Mouse (Mus musculus) CH12.LX (cell line): Measurements from ENCODE around the gene Slu7. TPM values are rescaled to one million over a fixed set of nuclear protein-coding genes. Genes with fewer than 3 reads are reported as not detected.

Experiments
- DNase-seq: peaks from one replicate; pipeline ENCODE4 v3.0.0-alpha.2; 2013; ENCODE audit errors: extremely low read depth
- H3K27ac ChIP-seq: 2 replicates; pipeline ENCODE4 v1.5.1; 2012; ENCODE audit warnings: low read depth, mild to moderate bottlenecking, control low read depth, moderate library complexity; ENCODE audit not compliant: insufficient read depth
- H3K27me3 ChIP-seq: replicated peaks from 2 replicates; pipeline ENCODE3; 2012; ENCODE audit warnings: inconsistent platforms
- H3K36me3 ChIP-seq, 2 experiments: replicated peaks in 1 of 2; 2 replicates each; pipeline versions ENCODE3 to v1.6.1; 2012; ENCODE audit warnings: inconsistent platforms in 1 of 2, low read length in 1 of 2, mild to moderate bottlenecking in 1 of 2, mixed read lengths in 1 of 2, moderate library complexity in 1 of 2; ENCODE audit not compliant: control insufficient read depth in 1 of 2, insufficient read depth in 1 of 2
- H3K4me1 ChIP-seq, 2 experiments: 2 replicates each; pipeline ENCODE4 v1.6.1; 2012; ENCODE audit warnings: inconsistent platforms in 1 of 2, moderate library complexity in 1 of 2; ENCODE audit not compliant: insufficient read depth in 2 of 2, control insufficient read depth in 1 of 2
- H3K4me2 ChIP-seq: 2 replicates; pipeline ENCODE4 v1.6.1; 2012; ENCODE audit warnings: low read depth, mild to moderate bottlenecking, control low read depth; ENCODE audit not compliant: poor library complexity, insufficient read depth, severe bottlenecking
- H3K4me3 ChIP-seq, 3 experiments: fragments of 150-350 bp in 1 of 3; sonication (generic) in 1 of 3; replicated peaks in 1 of 3; 2 replicates each; pipeline versions ENCODE3 to v1.5.1; 2011 to 2012; ENCODE audit warnings: low read depth in 2 of 3, low read length in 2 of 3, mild to moderate bottlenecking in 2 of 3, moderate library complexity in 2 of 3, control low read depth in 1 of 3, improper control_type of control experiment in 1 of 3, inconsistent platforms in 1 of 3, mixed read lengths in 1 of 3; ENCODE audit not compliant: poor library complexity in 1 of 3
- H3K79me2 ChIP-seq: replicated peaks from 2 replicates; pipeline ENCODE4 v1.6.1; 2012; ENCODE audit warnings: mild to moderate bottlenecking, moderate library complexity; ENCODE audit not compliant: control insufficient read depth, poor library complexity, insufficient read depth, severe bottlenecking; ENCODE audit errors: extremely low read depth
- H3K9ac ChIP-seq: 2 replicates; pipeline ENCODE4 v1.6.1; 2012; ENCODE audit warnings: low read depth, mild to moderate bottlenecking, control low read depth, moderate library complexity; ENCODE audit not compliant: insufficient read depth
- H3K9me3 ChIP-seq: replicated peaks from 2 replicates; pipeline ENCODE3; 2012; ENCODE audit warnings: low read length, inconsistent platforms, mixed read lengths
- BHLHE40 ChIP-seq: IDR thresholded peaks from 2 replicates; pipeline ENCODE4 v1.6.1; 2011; ENCODE audit warnings: mild to moderate bottlenecking, low read depth, low read length, improper control_type of control experiment
- CTCF ChIP-seq, 2 experiments: IDR thresholded peaks in 1 of 2; conservative IDR thresholded peaks in 1 of 2; 2 replicates each; pipeline ENCODE4 v1.5.1; 2011 to 2012; ENCODE audit warnings: low read depth in 2 of 2, low read length in 2 of 2, improper control_type of control experiment in 1 of 2, inconsistent platforms in 1 of 2, mild to moderate bottlenecking in 1 of 2, moderate library complexity in 1 of 2
- EP300 ChIP-seq: IDR thresholded peaks from 2 replicates; pipeline ENCODE4 v1.6.1; 2011; ENCODE audit warnings: low read length, improper control_type of control experiment
- ETS1 ChIP-seq: conservative IDR thresholded peaks from 2 replicates; pipeline ENCODE4 v1.6.1; 2012; ENCODE audit warnings: low read depth, mild to moderate bottlenecking, inconsistent platforms, low read length, improper control_type of control experiment, moderate library complexity
- IRF4 ChIP-seq: IDR thresholded peaks from 2 replicates; pipeline ENCODE4 v1.6.1; 2014; ENCODE audit warnings: low read depth, mild to moderate bottlenecking, inconsistent platforms, low read length, improper control_type of control experiment
- JUND ChIP-seq: conservative IDR thresholded peaks from 2 replicates; pipeline ENCODE4 v1.6.1; 2011; ENCODE audit warnings: low read depth, low read length, improper control_type of control experiment
- MAFK ChIP-seq: IDR thresholded peaks from 2 replicates; pipeline ENCODE4 v1.6.1; 2011; ENCODE audit warnings: low read length, improper control_type of control experiment; ENCODE audit not compliant: insufficient replicate concordance
- MAX ChIP-seq: IDR thresholded peaks from 2 replicates; pipeline ENCODE4 v1.6.1; 2011; ENCODE audit warnings: low read length, improper control_type of control experiment
- MEF2A ChIP-seq: IDR thresholded peaks from 2 replicates; pipeline ENCODE4 v1.6.1; 2014; ENCODE audit warnings: low read depth, mild to moderate bottlenecking, inconsistent platforms, low read length, improper control_type of control experiment, borderline replicate concordance
- MXI1 ChIP-seq: IDR thresholded peaks from 2 replicates; pipeline ENCODE4 v1.6.1; 2011; ENCODE audit warnings: mild to moderate bottlenecking, low read depth, low read length, improper control_type of control experiment
- MYC ChIP-seq: IDR thresholded peaks from 2 replicates; pipeline ENCODE4 v1.6.1; 2011; ENCODE audit warnings: low read depth, mild to moderate bottlenecking, improper control_type of control experiment, low read length
- NELFE ChIP-seq: IDR thresholded peaks from 2 replicates; pipeline ENCODE4 v1.6.1; 2011; ENCODE audit warnings: low read depth, low read length, improper control_type of control experiment
- NRF1 ChIP-seq: IDR thresholded peaks from 2 replicates; pipeline ENCODE4 v1.6.1; 2014; ENCODE audit warnings: low read depth, mild to moderate bottlenecking, inconsistent platforms, low read length, improper control_type of control experiment, moderate library complexity
- POLR2A ChIP-seq: IDR thresholded peaks from 2 replicates; pipeline ENCODE4 v1.6.1; 2011; ENCODE audit warnings: low read depth, mild to moderate bottlenecking, improper control_type of control experiment, low read length
- POLR2AphosphoS2 ChIP-seq: IDR thresholded peaks from 2 replicates; pipeline ENCODE4 v1.6.1; 2011; ENCODE audit warnings: low read depth, low read length, improper control_type of control experiment
- RAD21 ChIP-seq: IDR thresholded peaks from 2 replicates; pipeline ENCODE4 v1.6.1; 2011; ENCODE audit warnings: low read depth, mild to moderate bottlenecking, low read length, improper control_type of control experiment, moderate library complexity
- SIN3A ChIP-seq: IDR thresholded peaks from 2 replicates; pipeline ENCODE4 v1.6.1; 2012; ENCODE audit warnings: low read length, improper control_type of control experiment, inconsistent platforms
- SMC3 ChIP-seq: IDR thresholded peaks from 2 replicates; pipeline ENCODE4 v1.6.1; 2011; ENCODE audit warnings: low read depth, low read length, improper control_type of control experiment
- ZKSCAN1 ChIP-seq: IDR thresholded peaks from 2 replicates; pipeline ENCODE4 v1.6.1; 2012; ENCODE audit warnings: low read depth, inconsistent platforms, low read length, improper control_type of control experiment, borderline replicate concordance
- dilution Hi-C: fragments of 300-500 bp; cut with MboI; formaldehyde crosslinking; loops from 2 replicates; pipeline ENCODE4 v1.14.3; 2020; ENCODE audit warnings: low sequenced_read_pairs; ENCODE audit not compliant: extremely low pct_unique_long_range_greater_than_20kb, extremely low pct_ligation_motif_present
- in situ Hi-C: fragments of 300-500 bp; cut with MboI; formaldehyde crosslinking; loops from 3 replicates; pipeline ENCODE4 v1.14.3; 2019; ENCODE audit warnings: low sequenced_read_pairs, low pct_ligation_motif_present, low pct_unique_long_range_greater_than_20kb, mixed read lengths
- polyA plus RNA-seq: library from polyadenylated mRNA; unstranded; fragments of >175 nt; gene quantifications from 2 replicates; pipeline ENCODE4 v1.2.1, GENCODE M21; 2012; ENCODE audit warnings: low read depth; ENCODE audit not compliant: insufficient read length
- total RNA-seq, 2 experiments: library from RNA; depleted of rRNA; stranded (reverse); fragments of 300-350 nt in 1 of 2; fragments of >200 nt in 1 of 2; gene quantifications; 2 replicates each; pipeline ENCODE4 v1.2.3; 2012 to 2014

Slu7 gene
- total and polyA plus RNA-seq, 3 experiments: 41.6 to 66.8 (median 60.3) TPM

DNA sequence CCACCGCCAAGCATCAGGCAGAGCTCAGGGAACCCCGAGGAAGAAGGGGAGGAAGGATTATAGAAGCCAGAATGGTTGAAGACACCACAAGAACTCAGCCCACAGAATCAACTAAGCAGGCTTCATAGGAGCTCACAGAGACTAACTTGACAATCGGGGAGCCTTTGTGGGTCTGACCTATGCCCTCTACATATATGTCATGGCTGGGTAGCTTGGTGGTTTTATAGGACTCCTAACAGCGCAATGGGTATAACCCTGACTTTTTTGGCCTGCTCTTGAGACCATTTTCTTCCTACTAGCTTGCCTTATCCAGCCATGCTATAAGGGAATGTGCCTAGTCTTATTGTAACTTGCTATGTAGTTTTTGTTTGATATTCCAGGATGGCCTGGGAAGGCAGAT is 37.3 kb upstream of the Slu7 start:
- no peak for DNase-seq
- no peaks in the 10 kb centered on the region for H3K36me3 ChIP-seq
- H3K4me3 ChIP-seq: no peak overlapping the region
- H3K79me2 ChIP-seq: peaks cover 7% of the 10 kb centered on the region; the same call in 1 of the 2 replicates
- H3K4me2 ChIP-seq: 0 out of 2 replicates have a peak overlapping the region, but pooled peaks have one; percentile 87
- TF ChIP-seq CTCF (conservative IDR thresholded peaks at IDR 0.05 in 1 of 2, IDR thresholded peaks at IDR 0.05 in 1 of 2; ENCODE audit: low read depth in 2 of 2, low read length in 2 of 2) (no peak), POLR2AphosphoS2 (no peak), ETS1 (no peak), MXI1 (no peak), ZKSCAN1 (no peak), EP300 (no peak), SIN3A (no peak)
- H3K9ac ChIP-seq: peak overlapping the region; percentile 20
- dilution Hi-C loops: no loop called here
- no peaks in the 10 kb centered on the region for H3K9me3 ChIP-seq
- peaks cover 15 to 41% of the 10 kb centered on the region in 2 experiments for H3K4me1 ChIP-seq
- H3K27ac ChIP-seq: no peak overlapping the region
- no peaks in the 10 kb centered on the region for H3K27me3 ChIP-seq
- in situ Hi-C loops: no loop called here

DNA sequence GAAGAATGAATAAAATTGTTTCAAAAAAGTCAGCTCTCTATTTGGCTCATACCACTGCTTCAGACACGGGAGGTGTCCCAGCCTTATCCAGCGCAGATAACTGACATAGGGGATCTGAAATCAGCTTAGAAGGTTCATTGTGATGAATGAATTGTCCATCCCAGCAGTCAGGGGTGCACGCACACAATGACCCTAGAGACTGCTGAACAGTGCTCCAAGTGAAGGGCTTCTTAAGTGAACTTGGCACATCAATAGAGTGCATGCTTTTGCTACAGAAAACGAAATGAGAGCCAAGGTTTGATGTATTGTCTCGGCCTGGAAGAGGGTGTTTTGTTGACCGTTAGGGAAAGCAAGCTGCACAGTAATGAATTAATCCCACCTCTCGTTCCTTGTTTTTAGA is 36.9 kb upstream of the Slu7 start:
- Histone ChIP-seq H3K9me3 (no peaks in the 10 kb centered on the region), H3K79me2 (peaks cover 7% of the 10 kb centered on the region; the same call in 1 of the 2 replicates)
- dilution Hi-C loops: no loop called here
- TF ChIP-seq NRF1 (no peak), MYC (no peak)
- TF ChIP-seq, all 38 proteins: peak for 0
- H3K36me3 ChIP-seq: no peaks in the 10 kb centered on the region
- in situ Hi-C loops: no loop called here
- no peak for DNase-seq
- H3K27ac ChIP-seq: no peak overlapping the region
- no peaks in the 10 kb centered on the region for H3K27me3 ChIP-seq
- no peak overlapping the region for H3K4me2 ChIP-seq
- H3K9ac ChIP-seq: no peak overlapping the region
- H3K4me1 ChIP-seq: peaks cover 15 to 41% of the 10 kb centered on the region in 2 experiments
- H3K4me3 ChIP-seq: no peak overlapping the region

- no peaks in the 10 kb centered on the region for H3K36me3 ChIP-seq
- in situ Hi-C loops: no loop called here
Observed at GRCm38 (mm10) chr11:43399297-43399696, 34.2 kb upstream of the Slu7 start.

More at GRCm38 (mm10) chr11:43399297-43399696, 34.2 kb upstream of the Slu7 start:
- no peaks in the 10 kb centered on the region for H3K27me3 ChIP-seq
- TF ChIP-seq CTCF (conservative IDR thresholded peaks at IDR 0.05 in 1 of 2, IDR thresholded peaks at IDR 0.05 in 1 of 2; ENCODE audit: low read depth in 2 of 2, low read length in 2 of 2) (peak; percentile 38 to 90; a peak in 2 of 4 replicates), EP300 (no peak), MXI1 (peak; percentile 28; the same call in 1 of the 2 replicates), NELFE (no peak), SMC3 (peak; percentile 80), NRF1 (0 out of 2 replicates have a peak, but pooled peaks have one; percentile 26), RAD21 (peak; percentile 85), POLR2A (no peak), MAFK (no peak), MEF2A (0 out of 2 replicates have a peak, but pooled peaks have one; percentile 36), MAX (peak; percentile 79), IRF4 (peak; percentile 56; the same call in 1 of the 2 replicates), MYC (peak; percentile 96), BHLHE40 (peak; percentile 48; the same call in 1 of the 2 replicates), JUND (peak; percentile 33; the same call in 1 of the 2 replicates)
- H3K4me3 ChIP-seq: no peak overlapping the region
- no peak overlapping the region for H3K9ac ChIP-seq
- no peaks in the 10 kb centered on the region for H3K9me3 ChIP-seq
- no peak for DNase-seq
- H3K4me2 ChIP-seq: no peak overlapping the region
- H3K79me2 ChIP-seq: no peaks in the 10 kb centered on the region
- H3K4me1 ChIP-seq: peaks cover 17 to 21% of the 10 kb centered on the region in 2 experiments
- no peak overlapping the region for H3K27ac ChIP-seq
- dilution Hi-C loops: no loop called here
